8 mouse cellular contexts compared by ENCODE assay signal in genomic region chr17:86166567-86167319, GRCm38 (mm10). TPM values are rescaled to one million over a fixed set of nuclear protein-coding genes. Genes with fewer than 3 reads are reported as not detected.
DNase-seq lines count a peak whose midpoint lies in the region; ATAC-seq and TF ChIP-seq lines count a peak whose summit lies in the region.

No protein-coding gene starts in this region.

- no peaks in the 10 kb centered on the region for H3K36me3 ChIP-seq in forebrain, embryonic 14.5 days (ENCODE audit: control insufficient read depth, insufficient read depth, low read length)

- no peak for TF ChIP-seq POLR2A in brain, embryonic 14.5 days (IDR thresholded peaks at IDR 0.05; ENCODE audit: borderline replicate concordance, extremely low read depth, insufficient read depth, insufficient read length, poor library complexity, severe bottlenecking)

- H3K27ac ChIP-seq in forebrain, embryonic 14.5 days (ENCODE audit: low read depth, low read length), result peak overlapping the region; percentile 91

- H3K9me3 ChIP-seq in forebrain, embryonic 14.5 days (replicated peaks; ENCODE audit: control insufficient read depth, low read length), result no peaks in the 10 kb centered on the region

- H3K4me2 ChIP-seq in forebrain, embryonic 14.5 days (ENCODE audit: low read length), result peak overlapping the region; percentile 82

- intact Hi-C loops in heart, postnatal 36 days (cut with DNase I), result loop anchor here (2.0 to 10.0 kb wide), 5 partner anchors 71 to 658 kb away; partner anchors contain the start of gene Epas1

- peaks cover 9% of the 10 kb centered on the region for H3K4me1 ChIP-seq in forebrain, embryonic 14.5 days (ENCODE audit: control insufficient read depth, insufficient read depth, low read length)

- no peak for TF ChIP-seq CTCF in brain, embryonic 14.5 days (IDR thresholded peaks at IDR 0.05; ENCODE audit: borderline replicate concordance, extremely low read depth, insufficient read depth, insufficient read length)

- peak; percentile 49 for DNase-seq in ES-CJ7 (ENCODE audit: low read depth, low spot score)
- peak; percentile 82 for DNase-seq in brain, embryonic 14.5 days (ENCODE audit: low read depth)
- peak; percentile 75 for DNase-seq in forebrain, embryonic 14.5 days (ENCODE audit: low spot score)
- peak; percentile 91 to 92 for DNase-seq in heart, postnatal 36 days
- DNase-seq in layer of hippocampus, adult 8-10 months (ENCODE audit: low spot score in 2 of 2), result peak; percentile 57 to 65
- DNase-seq in lung, postnatal 10 days, result peak; percentile 94
- DNase-seq in ovary, postnatal 36 days (ENCODE audit: low spot score), result peak; percentile 87
- peak; percentile 68 for DNase-seq in thymus, postnatal 14 days

- peak; percentile 54 for ATAC-seq in forebrain, embryonic 14.5 days

- peak overlapping the region; percentile 68 for H3K4me3 ChIP-seq in forebrain, embryonic 14.5 days (ENCODE audit: low read depth, low read length)

- H3K27me3 ChIP-seq in forebrain, embryonic 14.5 days (replicated peaks; ENCODE audit: control insufficient read depth, insufficient read depth, low read length), result no peaks in the 10 kb centered on the region

- H3K9ac ChIP-seq in forebrain, embryonic 14.5 days (ENCODE audit: low read length), result peak overlapping the region; percentile 84

- WGBS in forebrain, embryonic 14.5 days, result under 1% methylated on average over 46 of the region's 46 CpGs

RNA-seq across cellular contexts. Expression of gene Prkce, which starts 0.8 kb away (rescaled TPM):
- polyA plus RNA-seq in brain, embryonic 14.5 days (2012; rRNA removed), result 10.8 and 21.8 TPM in 2 replicates
- polyA plus RNA-seq in forebrain, embryonic 14.5 days (2014; fragmentation: Nextera tagmentation; extraction: Ambion mirVana), result 16.9 and 26.1 TPM in 2 replicates
- 10 to 100 TPM; 21.2 to 25.2 TPM for total RNA-seq in heart, postnatal 36 days (2021)
- total RNA-seq in layer of hippocampus, adult 8-10 months (2022), result 100 to 1,000 TPM; 343 to 388 (median 379) TPM

RNA-seq across cellular contexts. Expression of gene Srbd1, which starts 21.8 kb away (rescaled TPM):
- polyA plus RNA-seq in brain, embryonic 14.5 days (2012; rRNA removed), result 10.2 and 12.0 TPM in 2 replicates
- 9.6 and 11.1 TPM in 2 replicates for polyA plus RNA-seq in forebrain, embryonic 14.5 days (2014; fragmentation: Nextera tagmentation; extraction: Ambion mirVana)
- 10 to 100 TPM; 10.9 to 11.4 TPM for total RNA-seq in heart, postnatal 36 days (2021)
- total RNA-seq in layer of hippocampus, adult 8-10 months (2022), result 10 to 100 TPM; 14.6 to 18.9 (median 15.8) TPM

Comparison
In these comparisons a context has a peak if more than half of its experiments do, and no peak if none do; other contexts are left out.
1. Peak in every context shown above with its lines: DNase-seq, ATAC-seq, H3K4me3 ChIP-seq and H3K27ac ChIP-seq.
2. RNA of gene Prkce, which starts 0.8 kb away (total RNA-seq): 343 to 388 TPM in layer of hippocampus, adult 8-10 months; 21.2 to 25.2 TPM in heart, postnatal 36 days; every median in the first group is over 10 times any median in the second.